Mouse (Mus musculus): ENCODE results near the gene Kcnj6.

- TF ChIP-seq CTCF (IDR thresholded peaks at IDR 0.05; ENCODE audit: borderline replicate concordance, control insufficient read depth, extremely low read depth, insufficient read depth, low read length, poor library complexity) = no peak
- TF ChIP-seq POLR2A (IDR thresholded peaks at IDR 0.05; ENCODE audit: control insufficient read depth, extremely low read depth, insufficient read depth, low read length, poor library complexity) = no peak
These were observed 260.8 kb downstream of the Kcnj6 start for GRCm38 (mm10) chr16:94736462-94737358.

Data from thymus, adult 2 months (tissue).